Mouse (Mus musculus) layer of hippocampus, adult 18-20 months (tissue): ENCODE measurements around the gene Akr1c14. TPM values are rescaled to one million over a fixed set of nuclear protein-coding genes. Genes with fewer than 3 reads are reported as not detected.
"Not testable (repeated sequence)": the region's sequence is repeated elsewhere in the genome, so short reads cannot be mapped to it uniquely, and the experiment has no call there.

Experiments
- DNase-seq, 2 experiments: peaks; one replicate each; pipeline ENCODE4 v3.0.0; 2022; ENCODE audit warnings: low spot score in 2 of 2
- long read RNA-seq: library from polyadenylated mRNA; stranded (forward); transcript quantifications from one replicate; pipeline ENCODE4 v2.0.0, GENCODE M21; 2021
- total RNA-seq, 2 experiments: library from RNA; stranded (reverse); gene quantifications; 2 replicates each; pipeline ENCODE4 v1.2.3; 2021

Akr1c14 gene
- under 1 TPM; 0.72 to 0.74 TPM for total RNA-seq
- long read RNA-seq: 0 reads

GRCm38 (mm10) chr13:4048719-4049118 lies at the start of gene Akr1c14:
Akr1c14 (plus strand) TSS chr13:4049011.
- no peak for DNase-seq

GRCm38 (mm10) chr13:4001687-4002086 lies 47.1 kb upstream of the Akr1c14 start:
- DNase-seq: peak; percentile 46 to 82

GRCm38 (mm10) chr13:4010784-4011183 lies 38.0 kb upstream of the Akr1c14 start:
- DNase-seq: no peak

GRCm38 (mm10) chr13:4013811-4014210 lies 35.0 kb upstream of the Akr1c14 start:
- no peak for DNase-seq

GRCm38 (mm10) chr13:4029897-4030296 lies 18.9 kb upstream of the Akr1c14 start:
- DNase-seq: no peak

GRCm38 (mm10) chr13:4032512-4032911 lies 16.3 kb upstream of the Akr1c14 start:
- peak in 1 of 2 experiments; percentile 36 for DNase-seq

- DNase-seq: no peak
Observed at GRCm38 (mm10) chr13:4035052-4035451, 13.8 kb upstream of the Akr1c14 start.

- no peak for DNase-seq
Observed at GRCm38 (mm10) chr13:4046113-4046512, 2.7 kb upstream of the Akr1c14 start.

- no peak for DNase-seq
Observed at GRCm38 (mm10) chr13:4046841-4047240, 2.0 kb upstream of the Akr1c14 start.

GRCm38 (mm10) chr13:4048226-4048625 lies 585 bp upstream of the Akr1c14 start:
- no peak for DNase-seq

GRCm38 (mm10) chr13:4049655-4050054 lies 844 bp downstream of the Akr1c14 start:
- DNase-seq: no peak

- no peak for DNase-seq
Observed at GRCm38 (mm10) chr13:4055450-4055849, 6.6 kb downstream of the Akr1c14 start.

- no peak for DNase-seq
Observed at GRCm38 (mm10) chr13:4056211-4056610, 7.4 kb downstream of the Akr1c14 start.

GRCm38 (mm10) chr13:4058239-4058638 lies 9.4 kb downstream of the Akr1c14 start:
- DNase-seq: not testable (repeated sequence)

- no peak for DNase-seq
Observed at GRCm38 (mm10) chr13:4059363-4059762, 10.6 kb downstream of the Akr1c14 start.

GRCm38 (mm10) chr13:4060214-4060730 lies 11.5 kb downstream of the Akr1c14 start:
- DNase-seq: no peak

GRCm38 (mm10) chr13:4076517-4077435 lies 28.0 kb downstream of the Akr1c14 start:
- DNase-seq: no peak

- DNase-seq: no peak
Observed at GRCm38 (mm10) chr13:4079876-4080275, 31.1 kb downstream of the Akr1c14 start.

- DNase-seq: no peak
Observed at GRCm38 (mm10) chr13:4101691-4102090, 52.9 kb downstream of the Akr1c14 start.

- DNase-seq: no peak
Observed at GRCm38 (mm10) chr13:4102721-4103120, 53.9 kb downstream of the Akr1c14 start.

GRCm38 (mm10) chr13:4110281-4111188 lies 61.7 kb downstream of the Akr1c14 start:
- peak; percentile 37 to 75 for DNase-seq
